Mouse (Mus musculus) stomach, postnatal 0 days (tissue): ENCODE results near the gene Rnf6.

ENCODE experiments used
- CTCF ChIP-seq: IDR thresholded peaks from 2 replicates; pipeline ENCODE4 v1.5.1; 2016; ENCODE audit warnings: antibody characterized with exemption, low read depth, mild to moderate bottlenecking, moderate library complexity
- EP300 ChIP-seq: optimal IDR thresholded peaks from 2 replicates; pipeline ENCODE3; 2016; ENCODE audit warnings: antibody characterized with exemption

- TF ChIP-seq CTCF (no peak), EP300 (no peak)
Observed at GRCm38 (mm10) chr5:146190501-146191269, 30.7 kb downstream of the Rnf6 start.
